Mouse (Mus musculus): ENCODE results near the gene Nktr. TPM values are rescaled to one million over a fixed set of nuclear protein-coding genes. Genes with fewer than 3 reads are reported as not detected.
A peak's percentile ranks its signal among the peaks of the same experiment; 100 is the strongest.

The Nktr gene
- total and polyA plus RNA-seq, 2 experiments from 2014 or later: 31.1 to 44.8 TPM

DNA sequence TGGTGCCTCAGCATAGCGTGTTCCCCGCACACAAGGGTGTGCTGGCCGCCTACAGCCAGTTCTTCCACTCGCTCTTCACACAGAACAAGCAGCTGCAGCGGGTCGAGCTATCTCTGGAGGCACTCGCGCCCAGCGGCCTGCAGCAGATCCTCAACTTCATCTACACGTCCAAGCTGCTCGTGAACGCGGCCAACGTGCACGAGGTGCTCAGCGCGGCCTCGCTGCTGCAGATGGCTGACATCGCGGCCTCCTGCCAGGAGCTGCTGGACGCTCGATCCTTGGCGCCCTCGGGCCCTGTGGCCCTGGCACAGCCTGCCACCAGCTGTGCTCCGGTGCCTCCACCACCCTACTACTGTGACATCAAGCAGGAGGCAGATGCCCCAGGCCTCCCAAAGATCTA, 43.8 kb downstream of the Nktr start:
- WGBS: 86% methylated on average over 25 of the region's 25 CpGs
- no peak for ATAC-seq (ENCODE audit: insufficient read depth, low read depth)
- peaks cover 52% of the 10 kb centered on the region for H3K36me3 ChIP-seq (replicated peaks; ENCODE audit: control insufficient read depth, insufficient read depth, low read length)

DNA sequence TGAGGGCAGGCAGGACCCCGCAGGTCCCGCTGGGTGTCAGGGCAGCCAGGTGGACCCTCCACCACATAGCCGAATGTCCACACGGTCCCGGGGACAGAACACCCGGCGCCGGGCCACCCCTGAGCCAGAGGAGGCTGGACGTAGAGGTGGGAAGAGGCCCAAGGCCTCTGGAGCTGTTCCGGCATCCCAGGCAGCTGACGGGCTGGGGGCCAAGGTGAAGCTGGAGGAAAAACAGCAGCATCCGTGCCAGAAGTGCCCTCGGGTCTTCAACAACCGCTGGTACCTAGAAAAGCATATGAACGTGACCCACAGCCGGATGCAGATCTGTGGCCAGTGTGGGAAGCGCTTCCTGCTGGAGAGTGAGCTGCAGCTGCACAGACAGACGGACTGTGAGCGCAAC, 44.7 kb downstream of the Nktr start:
- 72% methylated on average over 19 of the region's 19 CpGs for WGBS

More for the DNA sequence above, 43.8 kb downstream of the Nktr start:
- TF ChIP-seq CTCF (IDR thresholded peaks at IDR 0.05; ENCODE audit: low read depth): no peak
- no peak for TF ChIP-seq EP300 (IDR thresholded peaks at IDR 0.05; ENCODE audit: low read depth)
- Histone ChIP-seq H3K4me2 (ENCODE audit: low read depth, low read length) (no peak overlapping the region), H3K9ac (replicated peaks; ENCODE audit: low read depth, low read length) (no peak overlapping the region), H3K9me3 (replicated peaks; ENCODE audit: control insufficient read depth, low read length) (no peaks in the 10 kb centered on the region), H3K4me3 (ENCODE audit: low read depth, low read length) (no peak overlapping the region), H3K27me3 (ENCODE audit: control insufficient read depth, insufficient read depth, low read length) (no peaks in the 10 kb centered on the region), H3K27ac (ENCODE audit: low read depth) (no peak overlapping the region), H3K4me1 (ENCODE audit: control insufficient read depth, insufficient read depth) (peaks cover 19% of the 10 kb centered on the region)
- DNase-seq (ENCODE audit: low spot score): no peak

GRCm38 (mm10) chr9:121765166-121765855, 46.3 kb downstream of the Nktr start:
- no peak for DNase-seq (ENCODE audit: low spot score)
- no peaks in the 10 kb centered on the region for H3K9me3 ChIP-seq (replicated peaks; ENCODE audit: control insufficient read depth, low read length)

More for the DNA sequence above, 44.7 kb downstream of the Nktr start:
- Histone ChIP-seq H3K9me3 (replicated peaks; ENCODE audit: control insufficient read depth, low read length) (no peaks in the 10 kb centered on the region), H3K4me2 (ENCODE audit: low read depth, low read length) (no peak overlapping the region), H3K27ac (ENCODE audit: low read depth) (no peak overlapping the region), H3K9ac (replicated peaks; ENCODE audit: low read depth, low read length) (no peak overlapping the region), H3K36me3 (replicated peaks; ENCODE audit: control insufficient read depth, insufficient read depth, low read length) (peaks cover 60% of the 10 kb centered on the region), H3K4me3 (ENCODE audit: low read depth, low read length) (no peak overlapping the region), H3K4me1 (ENCODE audit: control insufficient read depth, insufficient read depth) (peaks cover 10% of the 10 kb centered on the region), H3K27me3 (ENCODE audit: control insufficient read depth, insufficient read depth, low read length) (no peaks in the 10 kb centered on the region)
- DNase-seq (ENCODE audit: low spot score) (no peak), ATAC-seq (ENCODE audit: insufficient read depth, low read depth) (no peak)
- TF ChIP-seq CTCF (IDR thresholded peaks at IDR 0.05; ENCODE audit: low read depth) (no peak), EP300 (IDR thresholded peaks at IDR 0.05; ENCODE audit: low read depth) (no peak)

GRCm38 (mm10) chr9:121772412-121772811, 53.4 kb downstream of the Nktr start:
- Histone ChIP-seq H3K4me3 (ENCODE audit: low read depth, low read length) (no peak overlapping the region), H3K9me3 (replicated peaks; ENCODE audit: control insufficient read depth, low read length) (no peaks in the 10 kb centered on the region), H3K4me1 (ENCODE audit: control insufficient read depth, insufficient read depth) (peaks cover 22% of the 10 kb centered on the region), H3K9ac (replicated peaks; ENCODE audit: low read depth, low read length) (no peak overlapping the region), H3K27ac (ENCODE audit: low read depth) (peak overlapping the region; percentile 38; the same call in 1 of the 2 replicates), H3K27me3 (ENCODE audit: control insufficient read depth, insufficient read depth, low read length) (peaks cover 2% of the 10 kb centered on the region; the same call in 1 of the 2 replicates), H3K4me2 (ENCODE audit: low read depth, low read length) (no peak overlapping the region), H3K36me3 (replicated peaks; ENCODE audit: control insufficient read depth, insufficient read depth, low read length) (peaks cover 18% of the 10 kb centered on the region)
- no peak for ATAC-seq (ENCODE audit: insufficient read depth, low read depth)
- TF ChIP-seq EP300 (IDR thresholded peaks at IDR 0.05; ENCODE audit: low read depth): no peak
- TF ChIP-seq CTCF (IDR thresholded peaks at IDR 0.05; ENCODE audit: low read depth): no peak
- 40% methylated on average over 5 of the region's 5 CpGs for WGBS
- DNase-seq (ENCODE audit: low spot score): no peak

More at GRCm38 (mm10) chr9:121765166-121765855, 46.3 kb downstream of the Nktr start:
- TF ChIP-seq CTCF (IDR thresholded peaks at IDR 0.05; ENCODE audit: low read depth) (no peak), EP300 (IDR thresholded peaks at IDR 0.05; ENCODE audit: low read depth) (no peak)
- H3K9ac ChIP-seq (replicated peaks; ENCODE audit: low read depth, low read length): no peak overlapping the region
- no peak overlapping the region for H3K27ac ChIP-seq (ENCODE audit: low read depth)
- no peak overlapping the region for H3K4me2 ChIP-seq (ENCODE audit: low read depth, low read length)
- 82% methylated on average over 16 of the region's 16 CpGs for WGBS
- peaks cover 8% of the 10 kb centered on the region; the same call in 1 of the 2 replicates for H3K4me1 ChIP-seq (ENCODE audit: control insufficient read depth, insufficient read depth)
- no peaks in the 10 kb centered on the region for H3K27me3 ChIP-seq (ENCODE audit: control insufficient read depth, insufficient read depth, low read length)
- no peak overlapping the region for H3K4me3 ChIP-seq (ENCODE audit: low read depth, low read length)
- no peak for ATAC-seq (ENCODE audit: insufficient read depth, low read depth)
- H3K36me3 ChIP-seq (replicated peaks; ENCODE audit: control insufficient read depth, insufficient read depth, low read length): peaks cover 67% of the 10 kb centered on the region

DNA sequence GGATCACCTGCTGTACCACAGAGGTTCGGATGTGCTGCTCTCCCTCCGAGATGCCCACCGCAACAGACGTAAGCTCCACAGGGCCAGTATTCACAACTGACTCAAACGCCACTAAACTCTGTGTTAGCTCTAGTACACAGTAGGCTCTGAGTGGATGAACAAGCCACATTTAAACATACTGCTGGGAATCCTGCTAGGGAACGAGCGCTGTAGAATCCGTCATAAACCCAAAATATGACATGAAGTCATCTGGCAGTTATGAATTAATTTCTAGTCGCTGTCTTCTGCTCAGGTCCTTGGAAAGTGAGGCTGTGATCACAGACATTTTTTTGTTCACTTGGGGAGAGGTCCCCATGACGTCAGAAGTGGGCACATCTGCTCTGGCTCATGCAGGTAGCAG, 57.0 kb downstream of the Nktr start:
- no peak for TF ChIP-seq EP300 (IDR thresholded peaks at IDR 0.05; ENCODE audit: low read depth)
- no peak for TF ChIP-seq CTCF (IDR thresholded peaks at IDR 0.05; ENCODE audit: low read depth)
- DNase-seq (ENCODE audit: low spot score) (peak; percentile 38), ATAC-seq (ENCODE audit: insufficient read depth, low read depth) (peak; percentile 37; the same call in 1 of the 2 replicates)
- Histone ChIP-seq H3K9me3 (replicated peaks; ENCODE audit: control insufficient read depth, low read length) (no peaks in the 10 kb centered on the region), H3K4me1 (ENCODE audit: control insufficient read depth, insufficient read depth) (peaks cover 41% of the 10 kb centered on the region), H3K9ac (replicated peaks; ENCODE audit: low read depth, low read length) (no peak overlapping the region), H3K27ac (ENCODE audit: low read depth) (peak overlapping the region; percentile 82), H3K36me3 (replicated peaks; ENCODE audit: control insufficient read depth, insufficient read depth, low read length) (no peaks in the 10 kb centered on the region), H3K4me2 (ENCODE audit: low read depth, low read length) (no peak overlapping the region; the same call in 1 of the 2 replicates), H3K27me3 (ENCODE audit: control insufficient read depth, insufficient read depth, low read length) (peaks cover 19% of the 10 kb centered on the region; the same call in 1 of the 2 replicates), H3K4me3 (ENCODE audit: low read depth, low read length) (no peak overlapping the region)
- WGBS: 54% methylated on average over 10 of the region's 10 CpGs

Measured in heart, postnatal 0 days (tissue).